Mouse (Mus musculus): ENCODE measurements around the gene Olfr790. TPM values are rescaled to one million over a fixed set of nuclear protein-coding genes. Genes with fewer than 3 reads are reported as not detected.

Olfr790 gene
- total RNA-seq (2021) = not detected
- long read RNA-seq, experiment 1 = 0 reads
- long read RNA-seq, experiment 2 = 0 reads

GRCm38 (mm10) chr10:129498192-129498591, at the start of gene Olfr790:
Gene Olfr790 (plus strand): TSS chr10:129498492.
- no peak for DNase-seq (ENCODE audit: low spot score in 2 of 2)

- DNase-seq (ENCODE audit: low spot score in 2 of 2) = no peak
These were observed 36.7 kb upstream of the Olfr790 start, which contains the start of gene Olfr787 for GRCm38 (mm10) chr10:129461562-129461961. Gene Olfr787 (plus strand): TSS chr10:129461862.

- DNase-seq (ENCODE audit: low spot score in 2 of 2) = no peak
These were observed 27.6 kb upstream of the Olfr790 start, which contains the start of gene Olfr788 for GRCm38 (mm10) chr10:129470698-129471097. Gene Olfr788 (plus strand): TSS chr10:129470998.

- no peak for DNase-seq (ENCODE audit: low spot score in 2 of 2)
These were observed 25.0 kb upstream of the Olfr790 start for GRCm38 (mm10) chr10:129473256-129473655.

- no peak for DNase-seq (ENCODE audit: low spot score in 2 of 2)
These were observed 24.6 kb upstream of the Olfr790 start for GRCm38 (mm10) chr10:129473723-129474122.

- no peak for DNase-seq (ENCODE audit: low spot score in 2 of 2)
These were observed 13.8 kb upstream of the Olfr790 start, which contains the start of gene Olfr789 for GRCm38 (mm10) chr10:129484452-129484851. Gene Olfr789 (plus strand): TSS chr10:129484752.

GRCm38 (mm10) chr10:129490101-129490500, 8.2 kb upstream of the Olfr790 start:
- peak; percentile 17 to 35 for DNase-seq (ENCODE audit: low spot score in 2 of 2)

GRCm38 (mm10) chr10:129521492-129521891, 23.2 kb downstream of the Olfr790 start, which contains the start of gene Olfr791:
Gene Olfr791 (plus strand): TSS chr10:129521792.
- no peak for DNase-seq (ENCODE audit: low spot score in 2 of 2)

GRCm38 (mm10) chr10:129538862-129539261, 40.6 kb downstream of the Olfr790 start, which contains the start of gene Olfr792:
Gene Olfr792 (plus strand): TSS chr10:129539162.
- no peak for DNase-seq (ENCODE audit: low spot score in 2 of 2)

GRCm38 (mm10) chr10:129549354-129549753, 51.1 kb downstream of the Olfr790 start:
- peak; percentile 8 to 9 for DNase-seq (ENCODE audit: low spot score in 2 of 2)

Other genes with a start within 250 kb of the Olfr790 start
- not detected for gene Olfr776, start 239.4 kb upstream of the Olfr790 start, total RNA-seq (2021)
- not detected for gene Olfr777, start 227.0 kb upstream of the Olfr790 start, total RNA-seq (2021)
- not detected for gene Olfr780, start 180.4 kb upstream of the Olfr790 start, total RNA-seq (2021)
- not detected for gene Olfr781, start 169.6 kb upstream of the Olfr790 start, total RNA-seq (2021)
- gene Olfr782, start 149.6 kb upstream of the Olfr790 start, total RNA-seq (2021) = not detected
- gene Olfr784, start 114.4 kb upstream of the Olfr790 start, total RNA-seq (2021) = under 1 TPM; 0.14 to 0.21 TPM
- not detected for gene Olfr785, start 93.1 kb upstream of the Olfr790 start, total RNA-seq (2021)
- gene Olfr786, start 71.2 kb upstream of the Olfr790 start, total RNA-seq (2021) = not detected
- not detected for gene Olfr787, start 36.6 kb upstream of the Olfr790 start, total RNA-seq (2021)
- not detected for gene Olfr788, start 27.5 kb upstream of the Olfr790 start, total RNA-seq (2021)
- gene Olfr789, start 13.7 kb upstream of the Olfr790 start, total RNA-seq (2021) = not detected
- gene Olfr791, start 23.3 kb downstream of the Olfr790 start, total RNA-seq (2021) = not detected
- not detected for gene Olfr792, start 40.7 kb downstream of the Olfr790 start, total RNA-seq (2021)
- not detected for gene Olfr794, start 69.2 kb downstream of the Olfr790 start, total RNA-seq (2021)
- gene Olfr796, start 114.1 kb downstream of the Olfr790 start, total RNA-seq (2021) = not detected
- not detected for gene Olfr798, start 129.4 kb downstream of the Olfr790 start, total RNA-seq (2021)
- not detected for gene Olfr799, start 139.0 kb downstream of the Olfr790 start, total RNA-seq (2021)
- not detected for gene Olfr800, start 159.2 kb downstream of the Olfr790 start, total RNA-seq (2021)
- gene Olfr801, start 175.4 kb downstream of the Olfr790 start, total RNA-seq (2021) = not detected
- not detected for gene Olfr802, start 189.7 kb downstream of the Olfr790 start, total RNA-seq (2021)
- gene Olfr803, start 195.8 kb downstream of the Olfr790 start, total RNA-seq (2021) = not detected
- not detected for gene Olfr804, start 204.7 kb downstream of the Olfr790 start, total RNA-seq (2021)
- not detected for gene Olfr805, start 230.9 kb downstream of the Olfr790 start, total RNA-seq (2021)
- not detected for gene Olfr806, start 243.4 kb downstream of the Olfr790 start, total RNA-seq (2021)